Mouse (Mus musculus) spleen, adult 2 months (tissue): ENCODE measurements around the gene Maml3.

ENCODE experiments used
- CTCF ChIP-seq: fragments of 200-500 bp; IDR thresholded peaks from 2 replicates; pipeline ENCODE4 v1.5.1; 2011; ENCODE audit warnings: mild to moderate bottlenecking, inconsistent platforms; ENCODE audit not compliant: insufficient read depth, insufficient read length, insufficient replicate concordance; ENCODE audit errors: extremely low read depth
- POLR2A ChIP-seq: fragments of 200-500 bp; IDR thresholded peaks from 2 replicates; pipeline ENCODE4 v1.6.1; 2011; ENCODE audit warnings: low read depth, low read length, inconsistent platforms

DNA sequence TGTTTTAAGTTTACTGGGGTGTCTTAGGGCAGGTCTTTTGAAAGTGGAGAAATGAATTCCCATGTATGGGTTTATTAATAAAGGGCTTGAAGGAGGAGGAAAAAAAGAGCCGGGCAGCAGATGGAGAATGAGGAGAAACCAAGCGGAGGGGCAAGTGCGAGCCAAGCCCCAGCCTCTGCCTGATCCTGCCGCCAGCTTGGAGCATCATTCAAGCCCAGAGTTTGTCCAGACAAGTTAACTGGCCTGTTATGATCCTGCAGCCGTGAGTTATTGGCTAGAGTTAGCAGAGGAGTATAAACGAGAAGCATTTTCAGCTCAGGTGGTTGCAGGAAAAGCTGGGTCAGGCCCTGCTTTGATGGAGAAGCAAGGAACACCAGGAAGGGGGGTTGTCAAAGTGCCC is 418.6 kb downstream of the Maml3 start:
- no peak for TF ChIP-seq POLR2A
- no peak for TF ChIP-seq CTCF
